Mouse (Mus musculus): ENCODE measurements around the gene Fam71f1.
A peak's percentile ranks its signal among the peaks of the same experiment; 100 is the strongest.

Fam71f1 gene

GRCm38 (mm10) chr6:29318879-29319278, at the start of gene Fam71f1:
Gene Fam71f1, plus strand, starts transcription at chr6:29319140.
- no peak for DNase-seq

GRCm38 (mm10) chr6:29270961-29271360, 48.0 kb upstream of the Fam71f1 start:
- DNase-seq, result peak; percentile 45 to 53

- DNase-seq, result peak; percentile 93
Observed at GRCm38 (mm10) chr6:29272312-29273072, 46.4 kb upstream of the Fam71f1 start, which contains the start of gene Hilpda. Gene Hilpda, plus strand, starts transcription at chr6:29272488.

GRCm38 (mm10) chr6:29276746-29277145, 42.2 kb upstream of the Fam71f1 start:
- no peak for DNase-seq

GRCm38 (mm10) chr6:29278513-29279267, 40.2 kb upstream of the Fam71f1 start:
- DNase-seq, result peak; percentile 36 to 43

GRCm38 (mm10) chr6:29279293-29279692, 39.6 kb upstream of the Fam71f1 start, which contains the start of gene Fam71f2:
Gene Fam71f2, plus strand, starts transcription at chr6:29279593.
- no peak for DNase-seq

GRCm38 (mm10) chr6:29280671-29281070, 38.3 kb upstream of the Fam71f1 start:
- no peak for DNase-seq

- no peak for DNase-seq
Observed at GRCm38 (mm10) chr6:29286870-29287269, 32.1 kb upstream of the Fam71f1 start.

GRCm38 (mm10) chr6:29287481-29287880, 31.5 kb upstream of the Fam71f1 start:
- no peak for DNase-seq

- no peak for DNase-seq
Observed at GRCm38 (mm10) chr6:29287944-29288343, 31.0 kb upstream of the Fam71f1 start.

GRCm38 (mm10) chr6:29288651-29289050, 30.3 kb upstream of the Fam71f1 start:
- no peak for DNase-seq

GRCm38 (mm10) chr6:29299112-29299511, 19.8 kb upstream of the Fam71f1 start:
- no peak for DNase-seq

GRCm38 (mm10) chr6:29303251-29303650, 15.7 kb upstream of the Fam71f1 start:
- no peak for DNase-seq

- no peak for DNase-seq
Observed at GRCm38 (mm10) chr6:29303726-29304125, 15.2 kb upstream of the Fam71f1 start.

GRCm38 (mm10) chr6:29305462-29305861, 13.5 kb upstream of the Fam71f1 start:
- DNase-seq, result no peak

GRCm38 (mm10) chr6:29308846-29309605, 9.9 kb upstream of the Fam71f1 start:
- DNase-seq, result no peak

- no peak for DNase-seq
Observed at GRCm38 (mm10) chr6:29313690-29314202, 5.2 kb upstream of the Fam71f1 start.

GRCm38 (mm10) chr6:29317286-29317685, 1.7 kb upstream of the Fam71f1 start:
- no peak for DNase-seq

GRCm38 (mm10) chr6:29317941-29318340, 999 bp upstream of the Fam71f1 start:
- DNase-seq, result no peak

GRCm38 (mm10) chr6:29321586-29321985, 2.6 kb downstream of the Fam71f1 start:
- no peak for DNase-seq

- DNase-seq, result no peak
Observed at GRCm38 (mm10) chr6:29322147-29322546, 3.2 kb downstream of the Fam71f1 start.

GRCm38 (mm10) chr6:29322735-29323134, 3.8 kb downstream of the Fam71f1 start:
- DNase-seq, result no peak

- DNase-seq, result no peak
Observed at GRCm38 (mm10) chr6:29326961-29327360, 8.0 kb downstream of the Fam71f1 start.

All from B cell, adult 2 months (primary cell).